Mouse (Mus musculus): ENCODE data around the gene Akap5.

Akap5 gene

DNA sequence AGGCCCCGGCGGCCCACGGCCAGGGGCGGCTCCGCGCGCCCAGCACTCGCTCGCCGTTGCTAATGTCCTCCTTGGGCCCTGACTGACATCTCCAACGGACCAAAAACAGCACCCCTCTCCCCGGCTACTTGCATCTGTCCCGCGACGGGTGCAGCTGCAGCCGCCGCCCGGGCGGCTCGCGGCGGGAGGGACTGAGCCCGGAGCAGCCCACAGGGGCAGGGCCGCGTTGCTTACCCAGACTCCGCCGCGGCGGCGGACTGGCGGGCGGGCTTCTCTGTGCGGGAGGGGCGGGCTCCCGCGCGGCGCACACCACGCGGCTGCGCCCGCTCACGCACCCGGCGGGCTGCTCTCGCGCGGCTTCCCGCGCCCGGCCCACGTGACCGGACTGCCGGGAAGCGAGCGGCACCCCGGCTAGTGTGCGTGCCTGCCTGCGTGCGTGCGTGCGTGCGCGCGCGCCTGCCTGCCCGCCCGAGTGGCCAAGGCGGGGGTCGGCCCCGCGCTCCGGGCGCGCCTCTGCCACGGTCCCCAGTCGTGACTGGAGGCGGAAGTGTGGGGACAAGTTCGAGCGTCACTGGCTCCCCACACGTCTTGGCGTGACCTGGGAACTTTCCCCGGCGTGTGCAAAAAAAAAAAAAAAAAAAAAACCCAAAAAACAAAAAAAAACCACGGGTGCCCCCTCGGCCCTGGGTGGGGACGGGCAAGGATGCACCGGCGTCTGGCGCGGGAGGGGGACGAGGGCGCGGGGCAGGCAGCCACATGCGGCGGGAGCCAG, 44.7 kb downstream of the Akap5 start, which contains the start of gene Zbtb25:
Gene Zbtb25 (minus strand): TSS at position 397 of the 772 bp plus-strand sequence.
- DNase-seq, result peak; percentile 73 to 92

DNA sequence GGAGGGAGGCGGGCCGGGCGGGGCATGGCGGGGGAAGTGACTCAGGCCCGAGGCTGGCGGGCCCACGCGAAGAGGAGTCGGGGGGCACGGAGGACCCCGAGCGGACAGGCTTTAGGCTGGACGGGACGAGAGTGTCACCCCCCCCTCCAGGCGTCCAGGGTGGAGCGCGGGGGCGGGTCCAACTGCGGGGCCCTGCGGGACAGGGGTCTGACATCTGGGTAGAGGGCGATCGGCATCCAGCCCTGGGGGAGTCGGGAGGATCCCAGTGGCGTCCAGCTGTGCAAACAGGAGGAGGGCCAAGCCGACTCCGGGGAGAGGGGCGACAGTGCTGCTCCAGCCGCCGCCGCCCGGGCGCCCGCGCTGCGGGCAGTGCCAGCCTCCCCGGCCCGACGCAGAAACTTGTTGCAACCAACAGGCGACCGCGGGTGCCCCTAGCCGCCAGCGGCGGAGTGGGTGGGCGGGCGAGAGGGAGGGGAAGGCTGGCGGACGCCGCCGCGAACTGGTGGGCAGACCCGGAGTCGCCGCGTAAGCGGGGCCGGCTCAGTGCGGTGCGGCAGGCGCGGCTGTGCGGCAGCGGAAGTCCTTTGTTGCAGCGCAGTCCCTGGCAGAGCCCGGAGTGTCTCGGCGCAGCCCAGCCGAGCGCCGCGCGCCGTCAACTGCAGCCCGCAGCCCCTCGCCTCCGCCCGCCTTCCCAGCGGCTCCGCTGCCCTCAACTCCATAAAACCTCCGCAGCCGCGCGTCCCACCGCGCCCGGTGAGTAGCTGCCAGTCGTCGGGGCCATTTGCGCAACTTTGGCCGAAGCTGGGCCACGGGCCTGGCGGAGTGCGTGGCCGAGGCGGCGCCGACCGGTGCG, 45.5 kb downstream of the Akap5 start, which contains the start of gene Zbtb1:
Gene Zbtb1 (plus strand): TSS at position 289 of the 853 bp plus-strand sequence.
- DNase-seq, result peak; percentile 77 to 90

DNA sequence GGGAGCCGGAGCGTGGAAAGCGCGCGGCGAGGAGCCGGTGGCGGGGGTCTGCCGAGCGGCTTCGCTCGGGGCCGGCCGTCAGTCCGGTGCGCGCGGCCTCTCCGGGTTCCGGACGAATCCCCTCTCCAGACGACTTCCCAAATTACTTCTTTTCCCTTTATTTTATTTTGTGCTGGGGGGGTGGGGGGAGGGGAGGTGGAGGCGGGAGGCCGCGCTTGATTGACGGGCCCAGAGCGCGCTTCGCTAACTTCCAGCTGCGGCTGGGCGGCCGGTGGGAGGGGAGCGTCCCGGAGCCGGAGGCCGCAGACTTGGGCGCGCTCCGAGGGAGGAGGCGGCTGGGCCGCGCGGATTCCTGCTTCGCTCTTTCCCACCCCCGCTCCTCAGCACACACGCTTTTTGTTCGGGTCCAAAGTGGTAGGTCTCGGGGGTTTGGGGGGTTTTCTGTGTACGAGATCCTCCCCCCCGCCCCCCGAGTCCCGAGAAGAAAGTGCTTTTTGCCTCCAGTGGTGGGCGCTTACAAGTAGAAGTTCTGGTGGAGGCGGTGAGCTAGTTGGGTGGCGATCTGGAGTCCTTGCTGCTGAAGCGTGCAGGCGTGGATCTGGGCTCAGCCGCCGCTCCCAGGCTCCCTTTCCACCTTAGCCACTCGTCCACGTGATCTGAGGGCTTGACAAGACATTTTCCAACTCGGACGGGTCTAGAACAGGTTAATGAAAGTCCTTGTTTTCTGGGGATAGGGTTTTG, 46.3 kb downstream of the Akap5 start:
- DNase-seq, result peak; percentile 77 to 91

- DNase-seq, result no peak
These were observed 47.4 kb downstream of the Akap5 start for GRCm38 (mm10) chr12:76372046-76372445.

DNA sequence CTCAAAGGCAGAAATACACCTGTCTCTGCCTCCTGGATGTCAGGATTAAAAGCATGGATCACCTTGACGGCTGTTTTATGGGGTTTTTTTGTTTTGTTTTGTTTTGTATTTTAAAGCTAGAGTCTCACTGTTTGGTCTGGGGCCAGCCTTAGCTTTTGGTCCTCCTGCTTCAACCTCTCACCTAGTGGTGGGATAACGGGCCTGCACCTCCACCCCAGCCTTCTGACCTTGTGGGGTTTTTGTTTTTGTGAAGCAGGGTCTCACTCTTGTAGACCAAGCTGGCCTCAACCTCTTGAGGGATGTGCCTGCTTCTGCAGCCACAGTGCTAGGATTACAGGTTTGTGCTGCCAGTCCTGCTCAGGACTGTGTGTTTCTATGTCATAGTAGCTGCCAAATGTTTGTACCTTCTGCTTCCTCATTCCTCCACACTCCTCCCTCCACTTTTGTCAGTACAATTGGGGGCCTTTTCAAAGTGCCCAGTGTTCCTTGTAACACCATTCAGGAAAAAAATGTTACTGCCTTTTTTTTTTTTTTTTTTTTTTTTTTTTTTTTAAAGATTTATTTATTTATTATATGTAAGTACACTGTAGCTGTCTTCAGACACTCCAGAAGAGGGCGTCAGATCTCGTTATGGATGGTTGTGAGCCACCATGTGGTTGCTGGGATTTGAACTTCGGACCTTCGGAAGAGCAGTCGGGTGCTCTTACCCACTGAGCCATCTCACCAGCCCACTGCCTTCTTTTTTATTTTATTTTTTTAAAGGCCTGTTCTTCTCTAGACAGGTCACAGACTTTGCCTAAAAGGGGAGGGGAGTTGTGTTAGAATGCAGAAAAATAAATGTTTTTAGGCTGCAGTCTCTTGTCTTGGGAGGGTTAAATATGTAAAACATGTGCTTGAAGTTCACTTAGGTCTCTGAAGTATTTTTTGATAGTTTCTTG, 48.5 kb downstream of the Akap5 start:
- no peak for DNase-seq

DNA sequence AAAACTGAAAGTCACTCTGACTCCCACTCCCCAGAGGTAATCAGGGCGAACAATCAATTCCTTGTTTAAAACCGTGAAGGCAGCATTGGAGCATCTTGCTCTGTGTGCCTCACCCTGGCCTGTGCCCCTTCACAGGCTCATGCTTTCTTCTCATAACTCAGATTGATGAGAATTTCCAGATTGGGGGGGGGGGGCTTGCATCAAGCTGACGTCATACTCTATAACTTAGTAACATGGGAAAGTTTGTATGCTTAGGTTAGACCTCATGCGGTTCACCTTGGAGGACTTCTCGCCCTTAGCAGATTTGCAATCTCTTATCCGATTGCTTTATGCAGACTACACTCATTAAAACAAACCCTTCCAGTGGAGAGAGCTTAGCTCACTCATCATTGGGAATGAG, 49.3 kb downstream of the Akap5 start:
- no peak for DNase-seq

DNA sequence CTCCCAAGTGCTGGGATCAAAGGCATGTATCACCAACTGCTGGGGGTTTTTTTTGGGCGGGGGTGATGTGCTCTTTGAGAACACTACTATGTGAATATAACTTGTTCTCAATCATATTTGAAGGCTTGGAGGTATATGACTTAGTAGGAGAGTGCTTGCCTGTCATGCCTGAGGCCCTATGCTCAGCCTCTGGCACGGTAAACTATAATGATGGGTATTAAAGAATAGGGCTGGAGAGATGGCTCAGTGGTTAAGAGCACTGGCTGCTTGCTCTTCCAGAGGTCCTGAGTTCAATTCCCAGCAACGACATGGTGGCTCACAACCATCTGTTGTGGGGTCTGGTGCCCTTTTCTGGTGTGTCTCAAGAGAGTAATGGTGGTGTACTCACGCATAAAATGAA, 50.2 kb downstream of the Akap5 start:
- no peak for DNase-seq

- no peak for DNase-seq
These were observed 50.8 kb downstream of the Akap5 start for GRCm38 (mm10) chr12:76375506-76375905.

GRCm38 (mm10) chr12:76376649-76377048, 52.0 kb downstream of the Akap5 start:
- DNase-seq, result peak in 1 of 2 experiments; percentile 44

- DNase-seq, result no peak
These were observed 52.4 kb downstream of the Akap5 start for GRCm38 (mm10) chr12:76377059-76377458.

GRCm38 (mm10) chr12:76377726-76378125, 53.0 kb downstream of the Akap5 start:
- DNase-seq, result no peak

DNA sequence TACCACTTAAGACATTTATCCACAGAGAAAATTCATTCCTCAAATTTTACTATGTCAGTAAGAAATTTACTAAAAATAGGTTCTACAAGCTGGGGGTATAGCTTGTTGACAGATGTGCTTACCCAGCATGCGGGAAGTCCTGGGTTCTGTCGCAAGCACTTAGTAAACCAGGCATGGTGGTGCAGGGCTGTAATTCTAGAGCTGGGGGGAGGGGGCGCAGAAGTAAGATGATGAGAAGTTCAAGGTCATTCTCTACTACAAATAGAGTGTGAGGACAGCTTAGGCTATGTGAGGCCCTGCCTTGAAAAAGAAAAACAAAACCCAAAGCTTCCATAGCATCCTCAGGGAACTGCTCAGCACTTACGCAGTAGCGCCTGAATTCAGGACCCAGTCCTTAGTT, 53.9 kb downstream of the Akap5 start:
- no peak for DNase-seq

- no peak for DNase-seq
These were observed 55.5 kb downstream of the Akap5 start for GRCm38 (mm10) chr12:76380151-76380550.
